Mouse (Mus musculus) liver, embryonic 16.5 days (tissue): ENCODE measurements around the gene Trim2. TPM values are rescaled to one million over a fixed set of nuclear protein-coding genes. Genes with fewer than 3 reads are reported as not detected.

Experiments used
- ATAC-seq: fragments of 200-750 bp; cut with Nextera tagmentation; 2 replicates; pipeline ENCODE4 v1.8.0; 2017; ENCODE audit warnings: low read depth, mild to moderate bottlenecking, moderate number of reproducible peaks, moderate library complexity
- H3K27ac ChIP-seq: fragments of 300-500 bp; sonication (generic); 2 replicates; pipeline ENCODE4 v1.5.1; 2014; ENCODE audit warnings: mild to moderate bottlenecking, low read length
- H3K27me3 ChIP-seq: fragments of 300-500 bp; sonication (generic); 2 replicates; pipeline ENCODE4 v1.6.1; 2014; ENCODE audit warnings: low read depth, low read length, mixed read lengths; ENCODE audit not compliant: control insufficient read depth, insufficient read depth
- H3K36me3 ChIP-seq: fragments of 300-500 bp; sonication (generic); 2 replicates; pipeline ENCODE4 v1.6.1; 2014; ENCODE audit warnings: mild to moderate bottlenecking; ENCODE audit not compliant: control insufficient read depth, insufficient read depth
- H3K4me1 ChIP-seq: fragments of 300-500 bp; sonication (generic); 2 replicates; pipeline ENCODE4 v1.6.1; 2014; ENCODE audit warnings: low read depth, low read length, mixed read lengths; ENCODE audit not compliant: control insufficient read depth
- H3K4me2 ChIP-seq: fragments of 300-500 bp; sonication (generic); 2 replicates; pipeline ENCODE4 v1.6.1; 2014; ENCODE audit warnings: low read depth, low read length, mixed read lengths
- H3K4me3 ChIP-seq: fragments of 300-500 bp; sonication (generic); 2 replicates; pipeline ENCODE4 v1.5.1; 2014; ENCODE audit warnings: low read depth, mild to moderate bottlenecking, low read length
- H3K9ac ChIP-seq: fragments of 300-500 bp; sonication (generic); 2 replicates; pipeline ENCODE4 v1.6.1; 2014; ENCODE audit warnings: low read depth, low read length
- H3K9me3 ChIP-seq: fragments of 300-500 bp; sonication (generic); replicated peaks from 2 replicates; pipeline ENCODE4 v1.6.1; 2016; ENCODE audit warnings: low read length; ENCODE audit not compliant: control insufficient read depth
- WGBS: fragments of 180-500 bp; shearing (Covaris S2); extraction: QIAGEN DNeasy Blood & Tissue Kit; methylation state at CpG from one replicate; pipeline ENCODE4 v1.1.7; 2014; ENCODE audit not compliant: insufficient replicate concordance; 5-methylcytosine and 5-hydroxymethylcytosine counted together
- polyA plus RNA-seq: library from polyadenylated mRNA; unstranded; fragments of >200 nt; fragmentation: Nextera tagmentation; extraction: Ambion mirVana; gene quantifications from 2 replicates; pipeline ENCODE4 v1.2.1, GENCODE M21; 2015

Gene Trim2
- polyA plus RNA-seq, 1 experiment from 2014 or later, result 6.3 TPM

DNA sequence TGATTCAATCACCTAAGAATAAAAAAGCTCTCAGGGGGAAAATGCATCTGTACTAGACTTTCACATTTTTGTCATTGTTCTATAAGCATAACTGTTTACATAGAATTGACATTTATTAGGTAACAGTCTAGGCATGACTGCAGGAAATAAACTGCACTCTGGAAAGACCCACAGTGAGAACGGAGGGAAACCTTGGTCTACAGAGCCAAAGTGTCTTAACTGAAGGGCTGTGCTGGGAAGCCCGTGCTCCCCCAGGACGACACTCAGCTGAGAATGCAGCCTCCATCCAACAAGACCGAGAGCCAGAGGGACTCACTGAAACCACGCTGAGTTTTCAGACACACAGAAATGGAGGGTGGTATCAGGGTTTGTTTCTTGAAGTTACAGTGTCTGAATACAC is 175.9 kb downstream of the Trim2 start:
- H3K9ac ChIP-seq, result no peak overlapping the region
- no peak for ATAC-seq
- H3K4me2 ChIP-seq, result no peak overlapping the region
- no peak overlapping the region for H3K27ac ChIP-seq
- no peaks in the 10 kb centered on the region for H3K9me3 ChIP-seq
- H3K27me3 ChIP-seq, result no peaks in the 10 kb centered on the region
- WGBS, result 65% methylated on average over 5 of the region's 5 CpGs
- no peaks in the 10 kb centered on the region for H3K36me3 ChIP-seq
- H3K4me3 ChIP-seq, result no peak overlapping the region
- peaks cover 9% of the 10 kb centered on the region for H3K4me1 ChIP-seq

DNA sequence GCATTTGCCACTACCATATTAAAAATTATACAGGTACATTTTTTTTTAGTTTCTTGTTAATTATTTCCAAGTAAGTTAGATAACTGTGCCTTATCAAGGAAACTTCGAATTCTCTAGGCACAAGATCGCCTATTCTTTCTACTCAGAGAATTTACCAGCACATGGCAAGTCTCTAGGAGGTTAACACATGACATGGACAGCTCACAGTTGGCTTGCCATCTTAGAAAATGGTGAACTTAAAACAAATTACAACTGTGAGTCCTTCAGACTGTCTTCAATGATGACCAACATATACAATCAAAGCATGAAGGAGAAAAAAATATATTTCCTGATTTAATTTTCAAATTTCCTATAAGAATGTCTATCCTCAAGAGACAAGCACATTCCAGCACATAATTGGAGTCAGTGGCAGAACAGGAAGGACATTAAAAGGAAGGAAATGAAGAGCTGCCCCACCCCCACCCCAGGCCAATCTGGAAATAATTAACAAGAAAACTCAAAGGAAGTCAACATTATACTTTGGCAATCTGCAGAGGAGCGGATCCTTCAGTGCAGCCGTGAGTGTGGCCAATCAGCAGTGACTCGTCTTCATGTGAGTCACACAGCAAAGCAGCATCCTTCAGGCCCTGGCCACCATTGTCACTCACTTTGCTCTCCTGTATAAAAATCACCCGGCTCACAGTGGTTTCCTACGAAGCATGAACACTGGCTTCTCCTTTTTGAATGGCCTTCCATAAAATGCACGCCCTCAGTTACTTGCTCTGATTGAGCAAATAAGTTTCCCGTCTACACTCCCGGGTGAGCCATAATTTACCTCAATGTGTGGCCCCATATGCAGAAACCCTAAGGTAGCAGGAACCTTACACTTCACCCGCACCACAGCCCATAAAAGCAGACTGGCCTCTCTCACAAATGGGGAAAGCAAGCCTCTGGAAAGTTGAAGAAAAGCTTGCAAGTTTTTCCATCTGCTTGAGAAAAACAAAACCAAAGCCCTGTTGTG is 177.5 kb downstream of the Trim2 start:
- no peaks in the 10 kb centered on the region for H3K27me3 ChIP-seq
- H3K4me3 ChIP-seq, result no peak overlapping the region
- no peak overlapping the region for H3K27ac ChIP-seq
- no peaks in the 10 kb centered on the region for H3K9me3 ChIP-seq
- ATAC-seq, result peak; percentile 53; the same call in 1 of the 2 replicates
- H3K4me1 ChIP-seq, result peaks cover 4% of the 10 kb centered on the region; the same call in 1 of the 2 replicates
- no peak overlapping the region for H3K9ac ChIP-seq
- no peak overlapping the region for H3K4me2 ChIP-seq
- no peaks in the 10 kb centered on the region for H3K36me3 ChIP-seq
- 44% methylated on average over 11 of the region's 11 CpGs for WGBS

DNA sequence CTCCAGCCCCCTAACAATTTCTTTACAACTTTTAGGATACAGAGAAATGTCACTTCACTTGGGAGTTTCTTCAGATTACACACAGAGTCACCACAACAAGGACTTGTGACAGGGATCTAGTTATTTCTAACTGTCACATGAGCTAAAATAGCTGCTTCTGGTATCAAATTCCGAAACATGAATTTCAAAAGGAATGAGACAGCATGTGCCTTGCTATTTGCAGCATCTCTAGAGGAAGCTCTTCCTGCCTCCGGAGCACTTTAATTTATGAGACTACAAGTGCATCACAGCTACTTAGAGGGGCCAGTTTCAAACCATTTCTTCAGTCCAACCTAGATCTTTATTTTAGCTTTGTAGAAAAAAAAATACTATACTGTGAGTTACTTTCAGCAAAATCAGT is 179.2 kb downstream of the Trim2 start:
- no peaks in the 10 kb centered on the region for H3K36me3 ChIP-seq
- ATAC-seq, result no peak
- 70% methylated on average over 2 of the region's 2 CpGs for WGBS
- H3K9me3 ChIP-seq, result no peaks in the 10 kb centered on the region
- H3K4me1 ChIP-seq, result peaks cover 4% of the 10 kb centered on the region; the same call in 1 of the 2 replicates
- H3K27me3 ChIP-seq, result no peaks in the 10 kb centered on the region
- H3K9ac ChIP-seq, result no peak overlapping the region
- H3K4me2 ChIP-seq, result no peak overlapping the region
- no peak overlapping the region for H3K27ac ChIP-seq
- H3K4me3 ChIP-seq, result no peak overlapping the region

DNA sequence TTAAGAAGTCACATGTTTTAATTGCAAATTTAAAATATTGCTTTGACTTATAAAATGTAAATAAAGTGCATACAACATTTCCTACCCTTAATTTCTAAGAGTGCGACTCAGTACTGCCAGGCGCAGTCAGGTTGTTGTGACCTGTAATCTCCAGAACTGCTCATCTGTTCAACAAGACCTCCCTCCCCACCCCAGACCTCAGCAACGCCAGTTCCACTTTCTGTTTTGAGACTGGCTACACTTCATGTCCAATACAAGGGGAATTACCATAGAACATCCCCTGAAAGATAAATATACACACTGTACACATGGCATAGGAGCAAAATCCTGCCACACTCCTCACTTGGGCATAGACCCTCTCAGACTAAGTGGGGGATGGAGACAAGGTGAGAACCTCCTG is 180.0 kb downstream of the Trim2 start:
- H3K4me1 ChIP-seq, result peaks cover 4% of the 10 kb centered on the region; the same call in 1 of the 2 replicates
- H3K4me3 ChIP-seq, result no peak overlapping the region
- no peak overlapping the region for H3K27ac ChIP-seq
- no peaks in the 10 kb centered on the region for H3K27me3 ChIP-seq
- no peaks in the 10 kb centered on the region for H3K9me3 ChIP-seq
- H3K4me2 ChIP-seq, result no peak overlapping the region
- H3K9ac ChIP-seq, result no peak overlapping the region
- 65% methylated on average over 3 of the region's 3 CpGs for WGBS
- no peak for ATAC-seq
- no peaks in the 10 kb centered on the region for H3K36me3 ChIP-seq

DNA sequence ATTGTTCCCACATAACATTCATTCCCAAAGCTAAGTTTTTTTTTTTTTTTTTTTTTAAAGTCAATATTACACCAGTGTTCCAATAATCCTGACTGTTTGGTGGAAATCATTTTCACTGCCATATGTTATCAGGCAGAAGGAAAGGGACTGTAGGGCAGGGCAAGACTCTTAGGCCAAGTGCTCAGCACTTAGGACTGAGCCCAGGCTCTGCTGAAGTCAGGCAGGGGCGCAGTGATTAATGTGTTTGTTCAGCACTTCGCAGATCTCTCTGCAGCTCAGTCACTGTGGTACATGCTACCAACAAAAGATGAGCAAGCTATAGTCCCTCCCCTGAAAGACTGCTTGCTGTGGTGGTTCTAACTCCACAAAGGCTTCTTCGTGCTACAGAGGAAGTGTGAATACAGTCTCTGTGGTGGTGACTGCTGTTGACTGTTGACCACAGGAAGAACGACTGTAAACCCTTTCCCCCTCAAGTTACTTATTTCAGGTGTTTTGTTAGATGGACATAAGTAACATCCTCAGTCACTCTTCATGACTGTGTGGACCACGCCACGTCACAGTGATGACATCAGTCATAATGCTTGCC is 180.9 kb downstream of the Trim2 start:
- ATAC-seq, result no peak
- H3K36me3 ChIP-seq, result no peaks in the 10 kb centered on the region
- H3K4me1 ChIP-seq, result peaks cover 4% of the 10 kb centered on the region; the same call in 1 of the 2 replicates
- no peak overlapping the region for H3K27ac ChIP-seq
- H3K27me3 ChIP-seq, result no peaks in the 10 kb centered on the region
- 42% methylated on average over 6 of the region's 6 CpGs for WGBS
- no peak overlapping the region for H3K9ac ChIP-seq
- no peaks in the 10 kb centered on the region for H3K9me3 ChIP-seq
- no peak overlapping the region for H3K4me3 ChIP-seq
- no peak overlapping the region for H3K4me2 ChIP-seq

DNA sequence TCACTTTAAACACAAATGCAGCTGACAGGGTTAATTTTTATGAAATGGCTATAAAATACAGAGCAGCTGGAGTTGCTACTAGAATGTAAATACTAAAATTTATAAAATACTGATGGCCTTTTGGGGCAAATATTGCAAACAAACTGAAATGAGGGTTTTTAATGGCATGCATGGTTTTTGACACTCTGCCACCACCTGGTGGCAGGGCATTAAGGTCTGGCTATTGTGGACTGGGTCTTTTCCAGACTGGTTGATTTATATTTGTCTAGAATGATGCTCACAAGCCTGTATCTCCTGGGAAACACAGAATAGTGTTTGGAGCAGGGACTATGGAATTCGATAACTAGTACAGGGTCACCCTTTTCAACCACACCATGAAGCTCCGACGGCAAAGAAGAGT is 183.2 kb downstream of the Trim2 start:
- WGBS, result 72% methylated on average over 3 of the region's 3 CpGs
- Histone ChIP-seq H3K4me2 (no peak overlapping the region), H3K36me3 (no peaks in the 10 kb centered on the region), H3K9me3 (no peaks in the 10 kb centered on the region), H3K4me3 (no peak overlapping the region), H3K27me3 (no peaks in the 10 kb centered on the region), H3K4me1 (no peaks in the 10 kb centered on the region), H3K9ac (no peak overlapping the region), H3K27ac (no peak overlapping the region)
- ATAC-seq, result no peak

DNA sequence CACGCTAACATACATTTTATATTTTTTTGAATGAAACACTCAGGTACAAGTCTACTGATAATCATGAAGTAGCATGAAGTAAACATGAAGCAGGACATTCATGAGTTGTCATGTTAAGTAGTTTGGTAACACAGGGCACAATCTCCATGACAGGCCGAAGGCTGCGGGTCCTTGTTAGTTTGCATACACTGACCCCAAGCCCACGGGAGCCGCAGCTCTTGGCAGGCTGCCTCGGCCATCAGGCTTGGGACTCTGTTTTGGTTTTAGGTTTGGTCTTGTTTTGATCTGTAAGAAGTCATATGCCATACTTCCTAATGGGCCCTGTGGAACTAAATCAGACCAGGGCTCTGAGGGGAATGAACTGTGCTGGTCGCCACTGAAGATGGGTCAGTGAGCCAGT is 188.0 kb downstream of the Trim2 start:
- no peak overlapping the region for H3K27ac ChIP-seq
- H3K36me3 ChIP-seq, result no peaks in the 10 kb centered on the region
- WGBS, result 83% methylated on average over 7 of the region's 7 CpGs
- no peak overlapping the region for H3K4me3 ChIP-seq
- H3K4me1 ChIP-seq, result no peaks in the 10 kb centered on the region
- H3K9ac ChIP-seq, result no peak overlapping the region
- no peak for ATAC-seq
- H3K9me3 ChIP-seq, result no peaks in the 10 kb centered on the region
- no peaks in the 10 kb centered on the region for H3K27me3 ChIP-seq
- H3K4me2 ChIP-seq, result no peak overlapping the region

DNA sequence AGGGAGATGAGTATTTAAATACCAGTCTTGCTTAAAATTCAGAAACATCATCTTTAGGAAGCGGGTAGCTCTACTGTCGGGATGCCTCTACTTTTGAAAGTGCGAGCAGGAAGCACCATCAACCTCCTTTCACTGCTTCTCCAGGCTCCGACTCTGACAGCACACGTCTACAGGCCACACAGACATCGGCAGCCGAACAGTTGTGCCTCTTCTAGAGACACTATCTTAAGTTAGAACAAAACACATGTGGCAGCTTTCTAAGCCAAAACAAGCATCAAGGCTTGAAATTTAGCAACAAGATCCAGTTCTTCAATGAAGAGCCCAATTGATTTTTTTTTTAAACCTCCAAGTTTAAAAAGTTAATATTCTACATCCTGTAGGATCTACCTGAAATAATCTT is 188.5 kb downstream of the Trim2 start:
- H3K36me3 ChIP-seq, result no peaks in the 10 kb centered on the region
- H3K9ac ChIP-seq, result no peak overlapping the region
- 81% methylated on average over 7 of the region's 7 CpGs for WGBS
- H3K4me3 ChIP-seq, result no peak overlapping the region
- H3K9me3 ChIP-seq, result no peaks in the 10 kb centered on the region
- no peak overlapping the region for H3K27ac ChIP-seq
- no peak for ATAC-seq
- H3K27me3 ChIP-seq, result no peaks in the 10 kb centered on the region
- H3K4me1 ChIP-seq, result no peaks in the 10 kb centered on the region
- H3K4me2 ChIP-seq, result no peak overlapping the region
